Mouse (Mus musculus) neural tube, embryonic 13.5 days (tissue): ENCODE measurements around the gene 9130409I23Rik. TPM values are rescaled to one million over a fixed set of nuclear protein-coding genes. Genes with fewer than 3 reads are reported as not detected.

ENCODE experiments used
- ATAC-seq: fragments of 200-750 bp; cut with Nextera tagmentation; 2 replicates; pipeline ENCODE4 v1.8.0; 2017; ENCODE audit warnings: low read depth, mild to moderate bottlenecking, moderate TSS enrichment, moderate library complexity
- H3K27ac ChIP-seq: fragments of 300-500 bp; sonication (generic); replicated peaks from 2 replicates; pipeline ENCODE4 v1.5.1; 2015; ENCODE audit warnings: moderate library complexity, mild to moderate bottlenecking, inconsistent platforms
- H3K27me3 ChIP-seq: fragments of 300-500 bp; sonication (generic); 2 replicates; pipeline ENCODE4 v1.6.1; 2015; ENCODE audit warnings: mild to moderate bottlenecking, inconsistent platforms
- H3K36me3 ChIP-seq: fragments of 300-500 bp; sonication (generic); 2 replicates; pipeline ENCODE4 v1.6.1; 2015; ENCODE audit warnings: mild to moderate bottlenecking, inconsistent platforms
- H3K4me1 ChIP-seq: fragments of 300-500 bp; sonication (generic); replicated peaks from 2 replicates; pipeline ENCODE4 v1.6.1; 2015; ENCODE audit warnings: inconsistent platforms
- H3K4me2 ChIP-seq: fragments of 300-500 bp; sonication (generic); 2 replicates; pipeline ENCODE4 v1.6.1; 2015; ENCODE audit warnings: inconsistent platforms, mild to moderate bottlenecking, moderate library complexity
- H3K4me3 ChIP-seq: fragments of 300-500 bp; sonication (generic); 2 replicates; pipeline ENCODE4 v1.5.1; 2015; ENCODE audit warnings: mild to moderate bottlenecking, inconsistent platforms
- H3K9ac ChIP-seq: fragments of 300-500 bp; sonication (generic); 2 replicates; pipeline ENCODE4 v1.6.1; 2015; ENCODE audit warnings: moderate library complexity, mild to moderate bottlenecking, inconsistent platforms
- H3K9me3 ChIP-seq: fragments of 300-500 bp; sonication (generic); 2 replicates; pipeline ENCODE4 v1.6.1; 2016; ENCODE audit warnings: inconsistent platforms
- WGBS: fragments of 180-500 bp; shearing (Covaris S2); methylation state at CpG from one replicate; pipeline ENCODE4 v1.1.7; 2015; 5-methylcytosine and 5-hydroxymethylcytosine counted together
- polyA plus RNA-seq: library from polyadenylated mRNA; unstranded; fragments of >200 nt; fragmentation: Nextera tagmentation; extraction: Ambion mirVana; gene quantifications from 2 replicates; pipeline ENCODE4 v1.2.1, GENCODE M21; 2015

9130409I23Rik gene
- polyA plus RNA-seq: not detected in 2 replicates

DNA sequence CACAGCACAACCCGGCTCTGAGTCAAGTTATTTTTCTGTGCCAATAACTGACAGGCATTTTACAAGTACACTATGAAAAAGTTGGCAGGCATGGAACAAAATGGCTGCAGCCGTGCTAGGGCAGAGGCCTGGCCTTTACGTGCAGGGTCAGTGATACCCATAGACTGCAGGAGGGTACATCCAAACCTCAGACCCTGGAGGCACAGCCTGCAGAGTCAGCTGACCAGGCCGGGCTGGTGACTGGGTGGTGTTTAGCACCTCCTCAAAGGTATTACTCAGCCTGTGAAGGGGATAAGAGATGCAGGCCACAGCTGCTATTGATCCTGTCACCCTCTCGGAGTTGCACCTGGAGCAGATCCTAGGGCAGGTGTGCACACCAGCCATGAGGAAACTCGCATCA is at the start of gene 9130409I23Rik:
Gene 9130409I23Rik, plus strand, starts transcription at position 301 of the 400 bp plus-strand sequence.
- no peaks in the 10 kb centered on the region for H3K36me3 ChIP-seq
- H3K27ac ChIP-seq: no peak within 1 kb of the TSS

DNA sequence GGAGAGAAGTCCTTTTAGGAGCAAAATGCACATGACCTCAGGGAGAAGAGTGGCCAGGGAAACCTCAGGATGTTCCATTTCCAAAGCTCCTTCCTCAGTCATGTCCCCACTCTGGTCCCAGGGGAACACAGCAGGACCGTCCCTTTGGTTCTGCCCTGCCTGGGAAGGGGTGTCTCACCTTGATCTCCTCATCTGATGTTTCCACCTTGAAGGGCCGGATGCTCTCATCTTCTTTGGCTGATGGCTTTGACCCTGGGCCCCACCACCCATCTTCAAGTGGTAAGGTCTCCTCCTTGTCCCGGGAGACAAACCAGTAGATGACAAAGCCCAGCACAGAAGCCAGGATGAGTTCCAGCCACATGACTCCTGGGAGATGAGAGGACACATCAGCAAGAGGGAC is 49.4 kb upstream of the 9130409I23Rik start:
- 92% methylated on average over 3 of the region's 3 CpGs for WGBS

More for the DNA sequence above, at the start of gene 9130409I23Rik:
- Histone ChIP-seq H3K27me3 (no peaks in the 10 kb centered on the region), H3K4me1 (no peaks in the 10 kb centered on the region), H3K9ac (no peak within 1 kb of the TSS), H3K4me2 (no peak within 1 kb of the TSS), H3K9me3 (no peaks in the 10 kb centered on the region), H3K4me3 (no peak within 1 kb of the TSS)
- ATAC-seq: no peak
- WGBS: 88% methylated on average over 6 of the region's 6 CpGs

DNA sequence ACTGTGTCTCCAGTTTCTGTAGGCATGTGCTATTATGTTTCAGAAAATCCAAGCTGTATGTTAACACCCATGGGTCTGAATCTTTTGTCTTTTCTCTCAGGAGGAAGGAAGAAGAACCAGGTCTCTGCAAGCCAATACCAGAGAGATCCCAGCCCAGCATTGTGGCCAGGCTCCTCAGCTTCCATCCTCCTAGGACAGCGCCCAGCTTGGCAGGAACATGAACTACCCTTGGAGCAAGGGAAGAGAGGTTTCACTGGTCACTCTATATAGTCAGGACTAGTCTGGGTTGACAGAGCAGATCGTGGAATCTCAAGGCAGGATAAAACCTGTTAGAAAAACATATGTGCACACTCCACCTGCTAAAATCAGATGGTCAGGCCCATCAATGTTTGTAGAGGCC is 47.2 kb upstream of the 9130409I23Rik start:
- 76% methylated on average over 2 of the region's 2 CpGs for whole genome bisulfite sequencing
- no peak for ATAC-seq

More for the DNA sequence above, 49.4 kb upstream of the 9130409I23Rik start:
- no peaks in the 10 kb centered on the region for H3K36me3 ChIP-seq
- no peak overlapping the region for H3K4me2 ChIP-seq
- ATAC-seq: no peak
- no peak overlapping the region for H3K9ac ChIP-seq
- H3K4me1 ChIP-seq: peaks cover 12% of the 10 kb centered on the region
- no peak overlapping the region for H3K4me3 ChIP-seq
- no peaks in the 10 kb centered on the region for H3K27me3 ChIP-seq
- no peaks in the 10 kb centered on the region for H3K9me3 ChIP-seq
- H3K27ac ChIP-seq: no peak overlapping the region

DNA sequence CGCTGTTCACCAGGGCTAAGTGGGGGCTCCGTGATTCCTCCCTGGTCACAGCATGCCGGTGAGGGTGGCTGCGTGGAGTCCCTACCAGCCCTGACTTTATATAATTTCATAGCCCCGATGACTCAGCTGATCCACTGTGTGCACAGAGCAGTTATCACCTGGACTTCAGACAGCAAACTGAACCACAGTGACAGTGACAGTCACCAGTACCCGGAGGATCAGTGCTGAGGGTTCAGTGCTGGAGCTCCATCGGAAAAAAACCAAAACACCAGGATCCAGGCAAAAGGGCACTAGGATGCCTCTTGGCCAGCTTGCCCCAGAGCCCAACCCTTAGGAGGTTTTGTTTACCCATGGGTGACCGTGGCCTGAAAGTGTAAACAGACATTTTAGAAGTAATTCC is 45.7 kb upstream of the 9130409I23Rik start:
- H3K27ac ChIP-seq: no peak overlapping the region
- no peak overlapping the region for H3K9ac ChIP-seq
- no peak overlapping the region for H3K4me3 ChIP-seq
- ATAC-seq: no peak
- peaks cover 10% of the 10 kb centered on the region for H3K4me1 ChIP-seq
- H3K9me3 ChIP-seq: no peaks in the 10 kb centered on the region
- no peak overlapping the region for H3K4me2 ChIP-seq
- no peaks in the 10 kb centered on the region for H3K27me3 ChIP-seq
- no peaks in the 10 kb centered on the region for H3K36me3 ChIP-seq
- 90% methylated on average over 8 of the region's 8 CpGs for WGBS

More for the DNA sequence above, 47.2 kb upstream of the 9130409I23Rik start:
- H3K27ac ChIP-seq: no peak overlapping the region
- no peak overlapping the region for H3K4me3 ChIP-seq
- no peaks in the 10 kb centered on the region for H3K27me3 ChIP-seq
- no peaks in the 10 kb centered on the region for H3K9me3 ChIP-seq
- no peaks in the 10 kb centered on the region for H3K36me3 ChIP-seq
- no peak overlapping the region for H3K4me2 ChIP-seq
- H3K9ac ChIP-seq: no peak overlapping the region
- peaks cover 12% of the 10 kb centered on the region for H3K4me1 ChIP-seq

DNA sequence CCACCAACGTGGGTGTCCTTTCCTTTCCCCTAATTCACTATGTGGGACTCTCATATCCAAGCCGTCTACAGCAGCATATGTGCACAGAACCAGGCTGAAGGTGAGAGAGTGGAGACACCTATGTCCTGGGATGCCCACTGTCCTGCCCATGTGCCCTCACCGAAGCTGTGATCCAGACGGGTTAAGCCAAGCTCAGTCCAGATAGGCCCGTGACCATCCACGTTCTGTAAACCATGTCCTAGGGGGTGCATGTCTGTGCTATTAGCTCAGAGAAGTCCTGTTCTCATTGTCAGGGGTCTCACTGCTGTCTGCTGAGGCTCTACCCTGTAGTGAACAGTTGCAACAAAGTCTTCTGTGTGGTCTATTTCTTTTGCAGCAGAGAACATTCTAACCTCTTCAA is 43.2 kb upstream of the 9130409I23Rik start:
- no peaks in the 10 kb centered on the region for H3K9me3 ChIP-seq
- H3K27ac ChIP-seq: no peak overlapping the region
- ATAC-seq: no peak
- 83% methylated on average over 6 of the region's 6 CpGs for WGBS
- H3K4me1 ChIP-seq: no peaks in the 10 kb centered on the region
- no peak overlapping the region for H3K4me2 ChIP-seq
- H3K9ac ChIP-seq: no peak overlapping the region
- H3K36me3 ChIP-seq: no peaks in the 10 kb centered on the region
- H3K27me3 ChIP-seq: no peaks in the 10 kb centered on the region
- no peak overlapping the region for H3K4me3 ChIP-seq

DNA sequence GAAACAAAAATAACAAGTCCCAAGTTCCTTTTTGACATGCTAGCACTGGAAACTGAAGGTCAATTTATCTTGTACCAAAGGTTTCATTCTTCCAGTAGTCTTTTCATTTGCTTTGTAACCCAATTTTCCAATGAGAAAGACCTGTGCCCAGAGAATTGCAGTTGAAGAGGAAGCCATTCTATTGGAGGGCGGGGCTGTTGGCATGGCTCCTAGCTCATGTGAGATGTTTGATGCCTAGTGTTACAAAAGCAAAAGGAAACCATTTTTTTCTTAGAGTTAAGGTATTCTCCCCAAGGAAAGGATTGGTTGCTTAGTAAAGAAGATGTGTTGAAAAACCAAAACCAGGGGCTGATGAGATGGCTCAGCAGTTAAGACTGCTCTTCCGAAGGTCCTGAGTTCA is 42.8 kb upstream of the 9130409I23Rik start:
- H3K36me3 ChIP-seq: no peaks in the 10 kb centered on the region
- no peaks in the 10 kb centered on the region for H3K9me3 ChIP-seq
- no peak for ATAC-seq
- H3K9ac ChIP-seq: no peak overlapping the region
- H3K27ac ChIP-seq: no peak overlapping the region
- no peak overlapping the region for H3K4me3 ChIP-seq
- no peaks in the 10 kb centered on the region for H3K4me1 ChIP-seq
- 89% methylated on average over 2 of the region's 2 CpGs for WGBS
- no peaks in the 10 kb centered on the region for H3K27me3 ChIP-seq
- H3K4me2 ChIP-seq: no peak overlapping the region

DNA sequence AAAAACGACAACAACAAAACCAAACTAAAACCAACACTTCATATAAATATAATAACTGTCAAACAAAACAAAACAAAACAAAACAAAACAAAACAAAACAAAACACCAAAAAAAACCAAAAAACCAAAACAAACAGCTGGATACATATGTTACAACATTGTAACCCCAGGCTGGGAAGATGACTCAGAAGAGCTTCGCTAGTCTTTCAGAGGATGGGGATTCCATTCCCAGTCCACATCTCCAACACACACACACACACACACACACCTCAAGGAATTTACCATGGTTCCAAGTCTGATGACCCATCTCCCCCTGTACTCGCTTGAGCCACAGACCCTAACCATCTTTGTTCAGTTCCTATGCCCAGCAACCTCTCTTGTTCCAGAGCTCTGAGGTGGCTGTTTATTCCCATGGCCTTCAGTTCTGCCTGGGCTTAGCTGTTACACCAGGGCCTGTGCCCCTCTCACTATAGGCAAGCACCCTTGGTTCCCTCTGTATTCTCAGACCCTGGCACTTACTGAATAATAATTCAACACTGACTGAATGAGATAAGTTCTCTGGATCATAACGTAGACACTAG is 41.9 kb upstream of the 9130409I23Rik start:
- ATAC-seq: no peak
- H3K27me3 ChIP-seq: no peaks in the 10 kb centered on the region
- no peaks in the 10 kb centered on the region for H3K36me3 ChIP-seq
- 89% methylated on average over 4 of the region's 4 CpGs for WGBS
- no peak overlapping the region for H3K4me3 ChIP-seq
- no peak overlapping the region for H3K4me2 ChIP-seq
- H3K4me1 ChIP-seq: no peaks in the 10 kb centered on the region
- no peaks in the 10 kb centered on the region for H3K9me3 ChIP-seq
- H3K27ac ChIP-seq: no peak overlapping the region
- no peak overlapping the region for H3K9ac ChIP-seq

DNA sequence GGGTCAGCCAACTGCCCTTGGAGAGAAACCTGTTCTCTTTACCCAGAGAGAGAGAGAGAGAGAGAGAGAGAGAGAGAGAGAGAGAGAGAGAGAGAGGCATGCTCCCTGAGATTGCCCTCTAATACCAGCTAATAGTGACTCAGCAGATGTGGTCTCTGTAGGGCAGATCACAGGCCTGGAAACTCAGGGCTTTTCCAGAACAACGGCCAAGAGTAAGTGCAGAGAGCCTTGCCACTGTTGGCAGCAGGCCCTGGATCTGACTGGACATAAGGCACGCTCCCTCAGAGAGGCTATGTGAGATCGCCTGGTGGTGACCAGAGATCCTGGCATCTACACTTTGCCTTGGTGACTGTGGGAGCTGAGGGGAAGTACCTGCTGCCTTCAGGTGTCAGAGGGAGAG is 41.3 kb upstream of the 9130409I23Rik start:
- H3K27me3 ChIP-seq: no peaks in the 10 kb centered on the region
- no peak overlapping the region for H3K4me3 ChIP-seq
- ATAC-seq: no peak
- no peak overlapping the region for H3K4me2 ChIP-seq
- H3K9ac ChIP-seq: no peak overlapping the region
- no peaks in the 10 kb centered on the region for H3K36me3 ChIP-seq
- H3K9me3 ChIP-seq: no peaks in the 10 kb centered on the region
- no peak overlapping the region for H3K27ac ChIP-seq
- 82% methylated on average over 3 of the region's 3 CpGs for WGBS
- H3K4me1 ChIP-seq: no peaks in the 10 kb centered on the region

DNA sequence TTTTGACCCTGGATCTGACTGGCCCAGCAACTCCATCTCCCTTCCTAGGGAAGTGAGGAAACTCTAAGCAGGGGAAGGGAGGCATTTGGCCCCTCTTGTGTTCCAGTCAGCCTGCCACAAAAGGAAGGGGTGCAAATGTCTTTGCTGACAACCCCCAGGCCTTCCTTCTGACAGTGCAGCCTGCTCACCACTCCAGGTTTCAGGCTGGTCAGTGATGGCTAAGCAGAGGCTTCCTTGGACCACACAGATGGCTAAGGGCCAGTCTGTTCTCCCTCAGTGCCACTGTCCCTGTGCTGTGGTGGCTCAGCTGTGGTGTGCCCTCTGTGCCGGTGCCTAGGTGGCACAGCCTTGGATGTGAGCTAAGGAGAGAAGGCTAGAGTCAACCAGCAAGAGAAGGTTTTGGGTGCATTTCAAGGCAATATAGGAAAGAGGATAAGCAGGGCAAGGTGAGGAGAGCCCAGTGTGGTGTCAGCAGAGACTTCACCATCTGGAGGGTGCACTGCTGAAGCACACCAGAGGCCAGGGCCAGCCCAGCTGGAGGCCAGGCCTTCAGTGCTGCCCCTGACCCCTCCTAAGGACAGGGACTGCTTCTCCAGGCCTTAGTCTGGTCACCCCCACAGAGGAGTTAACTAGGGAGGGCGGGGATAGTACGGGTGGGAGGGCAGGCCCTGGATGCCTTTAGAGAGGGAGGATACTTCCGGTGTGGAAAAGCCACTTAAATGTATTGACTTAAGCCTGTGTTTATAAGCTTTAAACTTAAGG is 40.7 kb upstream of the 9130409I23Rik start:
- peaks cover 5% of the 10 kb centered on the region; the same call in 1 of the 2 replicates for H3K4me1 ChIP-seq
- ATAC-seq: no peak
- no peak overlapping the region for H3K4me3 ChIP-seq
- H3K4me2 ChIP-seq: no peak overlapping the region
- no peaks in the 10 kb centered on the region for H3K36me3 ChIP-seq
- 66% methylated on average over 4 of the region's 4 CpGs for WGBS
- H3K27ac ChIP-seq: no peak overlapping the region
- no peaks in the 10 kb centered on the region for H3K27me3 ChIP-seq
- H3K9me3 ChIP-seq: no peaks in the 10 kb centered on the region
- H3K9ac ChIP-seq: no peak overlapping the region

DNA sequence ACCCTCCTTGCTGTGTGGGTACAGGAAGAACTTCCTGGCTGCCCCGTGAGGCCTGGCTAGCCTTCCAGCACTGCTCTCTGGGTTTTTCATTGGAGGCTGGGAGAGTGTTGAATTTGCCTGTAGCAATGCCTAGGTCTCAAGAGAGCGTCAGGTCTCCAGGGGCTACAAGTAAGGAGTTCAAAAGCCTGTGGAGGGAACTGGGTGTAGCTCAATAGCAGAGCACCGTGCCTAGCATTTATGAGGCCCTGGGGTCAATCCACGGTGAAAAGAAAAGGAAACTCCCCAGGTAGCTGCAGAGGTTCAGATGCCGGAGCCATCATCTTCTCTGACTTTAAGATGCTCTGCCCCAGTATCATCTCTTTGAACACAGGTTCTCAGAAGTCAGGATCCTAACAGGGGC is 39.4 kb upstream of the 9130409I23Rik start:
- H3K36me3 ChIP-seq: no peaks in the 10 kb centered on the region
- H3K27me3 ChIP-seq: no peaks in the 10 kb centered on the region
- H3K4me2 ChIP-seq: no peak overlapping the region
- peaks cover 17% of the 10 kb centered on the region for H3K4me1 ChIP-seq
- H3K4me3 ChIP-seq: no peak overlapping the region
- no peak for ATAC-seq
- no peak overlapping the region for H3K27ac ChIP-seq
- 37% methylated on average over 5 of the region's 5 CpGs for WGBS
- no peaks in the 10 kb centered on the region for H3K9me3 ChIP-seq
- no peak overlapping the region for H3K9ac ChIP-seq

DNA sequence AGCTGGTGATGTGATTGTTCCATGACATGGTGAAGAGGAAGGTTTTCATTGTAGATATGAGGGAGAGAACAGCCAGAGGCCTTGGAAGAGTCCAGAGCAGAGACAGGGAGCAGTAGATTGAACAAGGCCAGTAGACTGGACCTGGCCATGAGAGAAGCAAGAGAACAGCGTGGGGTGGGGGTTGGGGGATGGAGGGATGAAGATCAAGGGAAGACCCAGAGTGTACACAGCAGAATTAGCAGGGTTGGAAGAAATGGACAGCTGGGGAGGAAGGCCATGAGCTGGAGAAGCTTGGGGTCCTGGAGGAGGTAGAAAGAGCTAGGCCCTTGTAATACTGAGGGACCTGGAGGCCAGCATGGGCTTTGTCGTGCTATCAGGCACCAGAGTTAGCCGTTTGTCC is 38.6 kb upstream of the 9130409I23Rik start:
- Histone ChIP-seq H3K4me2 (no peak overlapping the region), H3K4me1 (peaks cover 25% of the 10 kb centered on the region), H3K27ac (no peak overlapping the region), H3K36me3 (no peaks in the 10 kb centered on the region), H3K9me3 (no peaks in the 10 kb centered on the region), H3K9ac (no peak overlapping the region), H3K27me3 (no peaks in the 10 kb centered on the region), H3K4me3 (no peak overlapping the region)
- 85% methylated on average over 3 of the region's 3 CpGs for WGBS
- ATAC-seq: no peak

DNA sequence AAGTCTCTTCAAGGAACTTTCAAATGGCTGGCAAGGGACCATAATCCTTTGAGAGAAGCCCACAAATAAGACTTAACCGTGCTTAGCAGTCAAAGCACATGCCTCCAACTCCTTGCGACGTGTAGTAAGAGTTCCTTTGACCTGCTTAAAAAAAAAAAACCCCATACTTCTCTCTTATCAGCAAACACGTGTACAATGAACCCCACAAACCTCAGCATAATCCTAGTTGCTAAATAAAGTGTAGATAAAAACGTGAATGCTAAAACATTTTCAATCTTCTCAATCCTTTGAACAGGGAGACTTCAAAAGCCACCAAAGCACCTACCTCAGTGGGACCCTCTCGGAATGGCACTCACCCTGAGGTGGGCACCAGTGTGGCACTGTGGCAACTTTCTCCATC is 37.6 kb upstream of the 9130409I23Rik start:
- Histone ChIP-seq H3K27me3 (peaks cover 7% of the 10 kb centered on the region; the same call in 1 of the 2 replicates), H3K9ac (no peak overlapping the region), H3K9me3 (no peaks in the 10 kb centered on the region), H3K36me3 (no peaks in the 10 kb centered on the region), H3K4me1 (peaks cover 29% of the 10 kb centered on the region), H3K4me2 (no peak overlapping the region), H3K27ac (no peak overlapping the region), H3K4me3 (no peak overlapping the region)
- no peak for ATAC-seq
- 82% methylated on average over 6 of the region's 6 CpGs for WGBS
